Comparison of ENCODE assay signal across 30 mouse cellular contexts in the genomic region with DNA sequence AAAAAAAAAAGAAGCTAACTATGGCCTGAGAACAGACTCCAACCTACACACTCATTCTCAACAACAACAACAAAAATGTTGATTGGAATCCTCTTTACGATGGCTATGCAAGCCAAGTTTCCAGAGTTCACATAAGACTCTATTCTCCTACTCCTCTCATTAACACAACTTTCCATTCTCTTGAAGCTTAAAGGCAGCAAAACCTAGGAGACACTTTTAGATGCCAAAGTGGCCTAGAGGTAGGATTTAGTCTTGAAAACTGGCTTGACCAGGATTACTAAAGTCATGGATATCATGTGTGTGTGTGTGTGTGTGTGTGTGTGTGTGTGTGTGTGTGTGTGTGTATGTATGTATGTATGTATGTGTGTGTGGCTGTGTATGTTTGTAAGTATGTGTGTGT. TPM values are rescaled to one million over a fixed set of nuclear protein-coding genes. Genes with fewer than 3 reads are reported as not detected.
DNase-seq lines count a peak whose midpoint lies in the region; ATAC-seq and TF ChIP-seq lines count a peak whose summit lies in the region.
"Had no signal": no experiment of that assay in that cellular context is flagged by ENCODE, and none has a peak within 500 bp of the region (broad histone marks: within the 10 kb centered on the region; RNA-seq: fewer than 3 reads in every experiment).

No protein-coding gene starts in this region.

- no peaks in the 10 kb centered on the region for H3K27me3 ChIP-seq in midbrain, embryonic 12.5 days
- H3K27me3 ChIP-seq in midbrain, embryonic 15.5 days (replicated peaks), result no peaks in the 10 kb centered on the region
- no peaks in the 10 kb centered on the region for H3K27me3 ChIP-seq in limb, embryonic 14.5 days (ENCODE audit: control insufficient read depth, insufficient read depth, low read length)
- H3K27me3 ChIP-seq: embryonic facial prominence, embryonic 12.5 days; forebrain, embryonic 13.5 days; forebrain, embryonic 15.5 days had no signal

- H3K4me2 ChIP-seq in midbrain, embryonic 12.5 days (replicated peaks), result no peak overlapping the region
- H3K4me2 ChIP-seq in midbrain, embryonic 15.5 days, result no peak overlapping the region
- no peak overlapping the region for H3K4me2 ChIP-seq in limb, embryonic 14.5 days (replicated peaks; ENCODE audit: low read depth, low read length, severe bottlenecking)
- H3K4me2 ChIP-seq: embryonic facial prominence, embryonic 12.5 days; forebrain, embryonic 13.5 days; forebrain, embryonic 15.5 days had no signal

- H3K4me3 ChIP-seq in midbrain, embryonic 12.5 days, result no peak overlapping the region
- no peak overlapping the region for H3K4me3 ChIP-seq in midbrain, embryonic 15.5 days
- H3K4me3 ChIP-seq in limb, embryonic 14.5 days (replicated peaks; ENCODE audit: low read length), result no peak overlapping the region
- H3K4me3 ChIP-seq: embryonic facial prominence, embryonic 10.5 days; embryonic facial prominence, embryonic 12.5 days; erythroblast, embryonic 14.5 days; forebrain, embryonic 13.5 days; forebrain, embryonic 15.5 days had no signal

- 89% methylated on average over 1 of the region's 1 CpGs for WGBS in midbrain, embryonic 12.5 days
- WGBS in midbrain, embryonic 15.5 days, result 95% methylated on average over 1 of the region's 1 CpGs
- 78% methylated on average over 1 of the region's 1 CpGs for WGBS in limb, embryonic 14.5 days

- no peaks in the 10 kb centered on the region for H3K9me3 ChIP-seq in midbrain, embryonic 12.5 days
- H3K9me3 ChIP-seq in midbrain, embryonic 15.5 days, result no peaks in the 10 kb centered on the region
- no peaks in the 10 kb centered on the region for H3K9me3 ChIP-seq in limb, embryonic 14.5 days (ENCODE audit: control insufficient read depth, low read length)
- H3K9me3 ChIP-seq: embryonic facial prominence, embryonic 10.5 days; embryonic facial prominence, embryonic 12.5 days; forebrain, embryonic 13.5 days; forebrain, embryonic 15.5 days had no signal

- H3K9ac ChIP-seq in midbrain, embryonic 12.5 days (replicated peaks), result 0 out of 2 replicates have a peak overlapping the region, but pooled peaks have one; percentile 6
- no peak overlapping the region for H3K9ac ChIP-seq in midbrain, embryonic 15.5 days
- H3K9ac ChIP-seq in limb, embryonic 14.5 days (ENCODE audit: low read depth, low read length, severe bottlenecking), result no peak overlapping the region
- H3K9ac ChIP-seq: embryonic facial prominence, embryonic 12.5 days; forebrain, embryonic 13.5 days; forebrain, embryonic 15.5 days; forebrain, postnatal 0 days had no signal

- no peak for TF ChIP-seq POLR2A in brain, embryonic 14.5 days (IDR thresholded peaks at IDR 0.05; ENCODE audit: borderline replicate concordance, extremely low read depth, insufficient read depth, insufficient read length, poor library complexity, severe bottlenecking)
- TF ChIP-seq POLR2A in limb, embryonic 14.5 days (IDR thresholded peaks at IDR 0.05; ENCODE audit: borderline replicate concordance, extremely low read depth, insufficient read depth, insufficient read length), result no peak

- TF ChIP-seq CTCF in brain, embryonic 14.5 days (IDR thresholded peaks at IDR 0.05; ENCODE audit: borderline replicate concordance, extremely low read depth, insufficient read depth, insufficient read length), result no peak

- intact Hi-C loops in left cerebral cortex, postnatal 25 days (cut with DNase I), result no loop called here

- no peaks in the 10 kb centered on the region for H3K4me1 ChIP-seq in midbrain, embryonic 12.5 days
- no peaks in the 10 kb centered on the region for H3K4me1 ChIP-seq in midbrain, embryonic 15.5 days
- peaks cover 2% of the 10 kb centered on the region; the same call in 1 of the 2 replicates for H3K4me1 ChIP-seq in limb, embryonic 14.5 days (ENCODE audit: control insufficient read depth, insufficient read depth, low read length)
- H3K4me1 ChIP-seq: embryonic facial prominence, embryonic 10.5 days; embryonic facial prominence, embryonic 12.5 days; forebrain, embryonic 13.5 days had no signal

- DNase-seq in brain, embryonic 14.5 days (ENCODE audit: low read depth), result peak; percentile 21
- peak; percentile 95 for DNase-seq in fat pad, adult 2 months (ENCODE audit: extremely low read depth, low read depth, low spot score)
- DNase-seq in limb, embryonic 14.5 days (ENCODE audit: low spot score), result peak; percentile 15
- no peak for DNase-seq in spleen, postnatal 10 days (ENCODE audit: low spot score in 2 of 2)
- DNase-seq in lung, postnatal 14 days, result no peak
- no peak for DNase-seq in left cerebral cortex, postnatal 25 days (ENCODE audit: low spot score in 2 of 2)
- DNase-seq: cerebellum, adult 11-12 months; cerebellum, adult 2 months; cerebellum, adult 9-10 months; cerebellum, postnatal 25 days had no signal

- no peak overlapping the region for H3K27ac ChIP-seq in midbrain, embryonic 12.5 days (replicated peaks)
- no peak overlapping the region for H3K27ac ChIP-seq in midbrain, embryonic 15.5 days
- no peak overlapping the region for H3K27ac ChIP-seq in limb, embryonic 14.5 days (replicated peaks; ENCODE audit: low read depth, low read length)
- H3K27ac ChIP-seq: embryonic facial prominence, embryonic 10.5 days; embryonic facial prominence, embryonic 12.5 days; forebrain, embryonic 13.5 days; forebrain, embryonic 15.5 days had no signal

- no peaks in the 10 kb centered on the region for H3K36me3 ChIP-seq in midbrain, embryonic 12.5 days
- no peaks in the 10 kb centered on the region for H3K36me3 ChIP-seq in midbrain, embryonic 15.5 days (replicated peaks)
- H3K36me3 ChIP-seq in limb, embryonic 14.5 days (ENCODE audit: control insufficient read depth, insufficient read depth, low read length), result no peaks in the 10 kb centered on the region
- H3K36me3 ChIP-seq: embryonic facial prominence, embryonic 10.5 days; embryonic facial prominence, embryonic 12.5 days; forebrain, embryonic 15.5 days had no signal

- ATAC-seq in midbrain, embryonic 12.5 days (ENCODE audit: low FRiP score, low read depth), result no peak
- no peak for ATAC-seq in midbrain, embryonic 15.5 days (replicated peaks)
- ATAC-seq in limb, embryonic 14.5 days (ENCODE audit: low FRiP score, low read depth), result 0 out of 2 replicates have a peak, but pooled peaks have one; percentile 6
- ATAC-seq: activated CD4-positive, CD25-positive, alpha-beta regulatory T cell, adult 4 months; forebrain, embryonic 13.5 days; forebrain, embryonic 15.5 days; forebrain, postnatal 0 days; Patski had no signal

RNA-seq across cellular contexts. Expression of a gene that starts 18.0 kb away (rescaled TPM):
- polyA plus RNA-seq in midbrain, embryonic 12.5 days (2016; fragmentation: Nextera tagmentation; extraction: Ambion mirVana), result not detected in 2 replicates
- not detected in 2 replicates for polyA plus RNA-seq in midbrain, embryonic 15.5 days (2015; fragmentation: Nextera tagmentation; extraction: Ambion mirVana)
- polyA plus RNA-seq in brain, embryonic 14.5 days (2012; rRNA removed), result 0.03 TPM in 1 of 2 replicates, not detected in the other
- not detected in 2 replicates for polyA plus RNA-seq in limb, embryonic 14.5 days (2012; rRNA removed)
- 0.07 TPM in 1 of 2 replicates, not detected in the other for polyA plus RNA-seq in limb, embryonic 14.5 days (2014; fragmentation: Nextera tagmentation; extraction: Ambion mirVana)
- total RNA-seq in left cerebral cortex, postnatal 25 days (2021), result not detected
- total RNA-seq: adrenal gland, adult 2 months; adrenal gland, postnatal 10 days; adrenal gland, postnatal 25 days; adrenal gland, postnatal 4 days; ES-E14; forebrain, postnatal 0 days; MEL had no signal
- polyA plus RNA-seq: activated CD4-positive, CD25-positive, alpha-beta regulatory T cell, adult 4 months; C2C12; cerebellum, adult 2 months; cortical plate, adult 2 months; embryonic facial prominence, embryonic 10.5 days; embryonic facial prominence, embryonic 12.5 days; embryonic facial prominence, embryonic 14.5 days; erythroblast, embryonic 14.5 days; forebrain, embryonic 11.5 days; forebrain, embryonic 13.5 days; forebrain, embryonic 15.5 days; forebrain, postnatal 0 days; Patski had no signal

RNA-seq across cellular contexts. Expression of a gene that starts 38.1 kb away (rescaled TPM):
- polyA plus RNA-seq in midbrain, embryonic 12.5 days (2016; fragmentation: Nextera tagmentation; extraction: Ambion mirVana), result 8.2 and 9.2 TPM in 2 replicates
- polyA plus RNA-seq in midbrain, embryonic 15.5 days (2015; fragmentation: Nextera tagmentation; extraction: Ambion mirVana), result 7.6 and 8.5 TPM in 2 replicates
- 7.3 and 8.8 TPM in 2 replicates for polyA plus RNA-seq in brain, embryonic 14.5 days (2012; rRNA removed)
- polyA plus RNA-seq in limb, embryonic 14.5 days (2012; rRNA removed), result 10.6 and 11.0 TPM in 2 replicates
- polyA plus RNA-seq in limb, embryonic 14.5 days (2014; fragmentation: Nextera tagmentation; extraction: Ambion mirVana), result 12.9 and 13.8 TPM in 2 replicates
- total RNA-seq in left cerebral cortex, postnatal 25 days (2021), result 1 to 10 TPM; 3.6 to 4.6 TPM
- total RNA-seq: MEL had no signal
- polyA plus RNA-seq: erythroblast, embryonic 14.5 days had no signal

Comparison
In these comparisons a context has a peak if more than half of its experiments do, and no peak if none do; other contexts are left out.
1. DNase-seq: peak in brain, embryonic 14.5 days (single experiment), fat pad, adult 2 months (single experiment) and limb, embryonic 14.5 days (single experiment); none in spleen, postnatal 10 days (0 of 2), lung, postnatal 14 days (single experiment) and left cerebral cortex, postnatal 25 days (0 of 2).